Comparison of ENCODE assay signal across 17 mouse cellular contexts in genomic region chr17:71168846-71169245, GRCm38 (mm10). TPM values are rescaled to one million over a fixed set of nuclear protein-coding genes. Genes with fewer than 3 reads are reported as not detected.
DNase-seq lines count a peak whose midpoint lies in the region; ATAC-seq lines count a peak whose summit lies in the region.
"Had no signal": no experiment of that assay in that cellular context is flagged by ENCODE, and none has a peak within 500 bp of the region (broad histone marks: within the 10 kb centered on the region; RNA-seq: fewer than 3 reads in every experiment).

No protein-coding gene starts in this region.

- DNase-seq in frontal cortex, postnatal 36 days (ENCODE audit: low spot score in 2 of 2): peak; percentile 53 to 60
- no peak for DNase-seq in frontal cortex, postnatal 25 days (ENCODE audit: low spot score in 2 of 2)
- no peak for DNase-seq in liver
- peak; percentile 83 for DNase-seq in brain, adult 2 months (ENCODE audit: low read depth, low spot score)
- peak; percentile 54 to 60 for DNase-seq in left cerebral cortex, postnatal 36 days (ENCODE audit: low spot score in 2 of 2)
- DNase-seq in spleen, postnatal 10 days (ENCODE audit: low spot score in 2 of 2): no peak
- DNase-seq in adipocyte (ENCODE audit: low spot score): no peak
- DNase-seq: cerebellum, postnatal 14 days; gastrocnemius, postnatal 36 days; lung, adult 2 months; thymus, adult 18-20 months had no signal

- H3K4me2 ChIP-seq in liver, embryonic 12.5 days: no peak overlapping the region
- H3K4me2 ChIP-seq: heart, embryonic 12.5 days; neural tube, embryonic 13.5 days had no signal

- H3K4me1 ChIP-seq in liver, embryonic 12.5 days: peaks cover 56% of the 10 kb centered on the region
- H3K4me1 ChIP-seq: neural tube, embryonic 13.5 days had no signal

- no peaks in the 10 kb centered on the region for H3K36me3 ChIP-seq in liver, embryonic 12.5 days
- H3K36me3 ChIP-seq: heart, embryonic 12.5 days; neural tube, embryonic 13.5 days had no signal

- peak overlapping the region; percentile 72 for H3K27ac ChIP-seq in liver, embryonic 12.5 days
- H3K27ac ChIP-seq: neural tube, embryonic 13.5 days had no signal

- intact Hi-C loops in left cerebral cortex, postnatal 36 days (cut with DNase I): no loop called here

- no peaks in the 10 kb centered on the region for H3K9me3 ChIP-seq in liver, embryonic 12.5 days (replicated peaks)
- H3K9me3 ChIP-seq: heart, embryonic 12.5 days; neural tube, embryonic 13.5 days had no signal

- 74% methylated on average over 9 of the region's 9 CpGs for WGBS in liver, embryonic 12.5 days (ENCODE audit: insufficient replicate concordance)

- 0 out of 2 replicates have a peak overlapping the region, but pooled peaks have one; percentile 22 for H3K9ac ChIP-seq in liver, embryonic 12.5 days
- H3K9ac ChIP-seq: heart, embryonic 12.5 days; neural tube, embryonic 13.5 days had no signal

- H3K4me3 ChIP-seq in liver, embryonic 12.5 days: no peak overlapping the region
- H3K4me3 ChIP-seq: heart, embryonic 12.5 days; neural tube, embryonic 13.5 days had no signal

- no peaks in the 10 kb centered on the region for H3K27me3 ChIP-seq in liver, embryonic 12.5 days (replicated peaks)
- H3K27me3 ChIP-seq: heart, embryonic 12.5 days; neural tube, embryonic 13.5 days; Patski had no signal

- ATAC-seq in liver, embryonic 12.5 days: no peak
- ATAC-seq: forebrain, embryonic 16.5 days; inflammation-experienced regulatory T-cells, adult 6 months; Patski had no signal

RNA-seq across cellular contexts. Expression of gene Lpin2, which starts 13.5 kb away (rescaled TPM):
- polyA plus RNA-seq in liver, embryonic 12.5 days (2016; fragmentation: Nextera tagmentation; extraction: Ambion mirVana): 40.1 and 42.5 TPM in 2 replicates
- total RNA-seq in left cerebral cortex, postnatal 36 days (2021): 10 to 100 TPM; 74.0 to 89.0 TPM

Comparison
In these comparisons a context has a peak if more than half of its experiments do, and no peak if none do; other contexts are left out.
1. DNase-seq: peak in frontal cortex, postnatal 36 days (2 of 2), brain, adult 2 months (single experiment) and left cerebral cortex, postnatal 36 days (2 of 2); none in frontal cortex, postnatal 25 days (0 of 2), liver (single experiment), spleen, postnatal 10 days (0 of 2) and adipocyte (single experiment).